Mouse (Mus musculus) left cerebral cortex, adult 2 months (tissue): ENCODE measurements around the gene Khsrp. TPM values are rescaled to one million over a fixed set of nuclear protein-coding genes. Genes with fewer than 3 reads are reported as not detected.

Source experiments
- DNase-seq, 2 experiments: peaks; one replicate each; pipeline ENCODE4 v3.0.0; 2021 to 2022; ENCODE audit warnings: low spot score in 2 of 2, mixed read lengths in 1 of 2; ENCODE audit errors: extremely low spot score in 1 of 2
- H3K27ac ChIP-seq: fragments of 200-600 bp; 2 replicates; pipeline ENCODE4 v1.8.1; 2022
- H3K4me3 ChIP-seq: fragments of 200-600 bp; 2 replicates; pipeline ENCODE4 v1.8.1; 2022
- CTCF ChIP-seq: fragments of 200-600 bp; IDR thresholded peaks from 2 replicates; pipeline ENCODE4 v1.8.1; 2022; ENCODE audit warnings: antibody characterized with exemption, mild to moderate bottlenecking, moderate library complexity
- intact Hi-C: fragments of 180-260 bp; cut with DNase I; formaldehyde crosslinking; loops from one replicate; pipeline ENCODE4 v1.15.1; 2025
- long read RNA-seq, 2 experiments: library from polyadenylated mRNA; stranded (forward); transcript quantifications; one replicate each; pipeline ENCODE4 v2.0.0; 2021; ENCODE audit warnings: borderline mapping rate in 2 of 2
- total RNA-seq, 2 experiments: library from RNA; stranded (reverse); gene quantifications; 2 replicates each; pipeline ENCODE4 v1.2.3; 2021

Gene Khsrp
- 100 to 1,000 TPM; 107 to 110 TPM for total RNA-seq
- long read RNA-seq, experiment 1, transcript Khsrp-201 (18 exons, 3,978 nt), result major isoform, 34 of 45 reads
- long read RNA-seq, experiment 1, partial matches to known transcripts, result 3 of 45 reads
- long read RNA-seq, experiment 1, other reads (novel, unspliced or antisense), result 8 of 45 reads
- long read RNA-seq, experiment 2, transcript Khsrp-201 (18 exons, 3,978 nt), result major isoform, 41 of 63 reads
- long read RNA-seq, experiment 2, partial matches to known transcripts, result 7 of 63 reads
- long read RNA-seq, experiment 2, other reads (novel, unspliced or antisense), result 15 of 63 reads

DNA sequence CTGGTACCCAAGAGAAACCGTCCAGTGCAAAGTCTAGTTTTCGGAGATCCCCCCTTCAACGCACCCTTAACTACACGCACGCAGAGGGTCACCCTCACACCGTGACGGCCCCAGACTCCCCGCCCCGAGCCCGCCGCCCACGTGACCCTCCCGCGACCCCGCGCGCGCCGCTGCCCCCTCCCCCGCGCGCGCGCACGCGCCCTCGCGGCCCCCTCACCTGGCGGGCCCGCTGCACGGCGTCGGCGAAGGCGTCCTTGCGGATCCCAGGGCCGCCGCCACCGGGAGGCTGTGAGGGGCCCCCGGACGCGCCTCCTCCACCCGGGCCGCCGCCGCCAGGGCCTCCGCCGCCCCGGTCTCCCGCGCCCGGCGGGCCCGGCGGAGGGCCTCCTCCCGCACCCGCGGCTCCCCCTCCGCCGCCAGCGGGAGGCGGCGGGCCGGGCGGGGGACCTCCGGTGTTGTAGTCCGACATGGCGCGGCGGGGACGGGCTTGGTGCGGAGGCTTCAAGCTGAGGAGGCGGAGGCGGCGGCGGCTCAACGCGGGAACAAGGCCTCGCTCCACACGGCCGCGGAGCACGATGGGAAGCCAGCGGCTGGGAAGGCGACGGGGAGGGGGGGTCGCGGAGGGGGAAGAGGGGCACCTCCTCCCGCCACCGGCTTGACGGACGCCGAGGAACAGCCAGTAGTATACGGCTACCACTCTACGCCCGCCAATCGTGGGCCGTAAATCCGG, at the start of gene Khsrp:
TSS of gene Khsrp (minus strand) at position 592 of the 730 bp plus-strand sequence.
- peak within 1 kb of the TSS; percentile 89 for H3K27ac ChIP-seq
- intact Hi-C loops, result loop anchor here (1.0 kb wide), 1 partner anchor 20 kb away; the partner anchor contains the start of genes Gm17949 and Gtf2f1
- DNase-seq, result peak; percentile 46 to 55
- peak within 1 kb of the TSS; percentile 63 for H3K4me3 ChIP-seq
- no peak for TF ChIP-seq CTCF

DNA sequence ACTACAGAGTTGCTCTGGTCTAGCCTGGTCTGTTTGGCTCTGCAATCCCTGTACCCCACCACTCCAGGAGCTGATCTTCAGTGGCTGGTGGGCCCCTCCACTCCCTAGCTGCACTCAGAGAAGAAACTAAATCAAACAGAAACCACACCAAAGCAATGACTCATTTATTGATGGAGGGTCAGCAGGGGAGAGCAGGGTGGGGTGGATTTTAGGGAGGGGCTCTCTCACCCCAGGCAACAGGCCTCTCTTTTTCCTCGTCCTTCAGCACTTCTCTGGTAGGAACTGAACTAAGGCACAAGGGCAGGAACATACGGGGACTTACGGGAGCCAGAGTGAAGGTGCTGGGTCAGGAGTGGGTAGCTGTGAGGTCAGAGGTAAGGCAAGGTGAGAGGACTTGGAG, 48.6 kb upstream of the Khsrp start:
- no peak for DNase-seq
- intact Hi-C loops, result no loop called here
- no peak for TF ChIP-seq CTCF
- Histone ChIP-seq H3K4me3 (no peak overlapping the region), H3K27ac (no peak overlapping the region)

GRCm38 (mm10) chr17:57078336-57078735, 47.0 kb upstream of the Khsrp start, which contains the start of gene Dennd1c:
Dennd1c (minus strand) TSS chr17:57078514.
- Histone ChIP-seq H3K4me3 (no peak within 1 kb of the TSS), H3K27ac (no peak within 1 kb of the TSS)
- intact Hi-C loops, result no loop called here
- DNase-seq, result no peak
- no peak for TF ChIP-seq CTCF

GRCm38 (mm10) chr17:57076916-57077315, 45.6 kb upstream of the Khsrp start:
- no peak overlapping the region for H3K4me3 ChIP-seq
- no peak for DNase-seq
- intact Hi-C loops, result no loop called here
- no peak for TF ChIP-seq CTCF
- H3K27ac ChIP-seq, result no peak overlapping the region

DNA sequence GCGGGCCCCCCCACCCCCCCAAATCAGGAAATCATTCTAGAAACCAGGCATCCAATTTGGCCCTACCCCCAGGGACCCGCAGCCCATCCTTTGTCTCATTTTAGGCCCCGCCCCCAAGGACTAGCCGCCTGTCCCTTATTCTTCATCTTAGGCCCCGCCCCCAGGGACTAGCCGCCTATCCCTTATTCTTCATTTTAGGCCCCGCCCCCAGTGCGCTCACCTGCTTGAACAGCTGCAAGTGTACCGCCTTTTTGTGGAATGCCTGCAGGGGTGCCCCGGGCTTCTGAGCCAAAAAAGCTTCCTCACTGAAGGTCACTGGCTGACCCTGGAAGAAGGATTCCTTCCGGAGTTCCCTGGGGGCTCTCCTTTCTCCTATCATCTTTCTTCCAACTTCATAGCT, 39.4 kb upstream of the Khsrp start:
- no peak for TF ChIP-seq CTCF
- intact Hi-C loops, result no loop called here
- DNase-seq, result no peak
- Histone ChIP-seq H3K27ac (no peak overlapping the region), H3K4me3 (no peak overlapping the region)

- H3K27ac ChIP-seq, result no peak overlapping the region
- intact Hi-C loops, result no loop called here
- no peak overlapping the region for H3K4me3 ChIP-seq
- no peak for TF ChIP-seq CTCF
- DNase-seq, result no peak
Observed at GRCm38 (mm10) chr17:57070272-57070671, 39.0 kb upstream of the Khsrp start.

- no peak for TF ChIP-seq CTCF
- intact Hi-C loops, result no loop called here
- Histone ChIP-seq H3K4me3 (no peak overlapping the region), H3K27ac (no peak overlapping the region)
- DNase-seq, result no peak
Observed at GRCm38 (mm10) chr17:57066908-57067307, 35.6 kb upstream of the Khsrp start.

GRCm38 (mm10) chr17:57063031-57063430, 31.7 kb upstream of the Khsrp start:
- no peak for DNase-seq
- H3K4me3 ChIP-seq, result no peak overlapping the region
- intact Hi-C loops, result no loop called here
- no peak for TF ChIP-seq CTCF
- no peak overlapping the region for H3K27ac ChIP-seq

- DNase-seq, result no peak
- no peak for TF ChIP-seq CTCF
- H3K4me3 ChIP-seq, result no peak overlapping the region
- H3K27ac ChIP-seq, result no peak overlapping the region
- intact Hi-C loops, result no loop called here
Observed at GRCm38 (mm10) chr17:57062548-57062947, 31.2 kb upstream of the Khsrp start.

GRCm38 (mm10) chr17:57062011-57062521, 30.7 kb upstream of the Khsrp start:
- DNase-seq, result no peak
- TF ChIP-seq CTCF, result no peak
- intact Hi-C loops, result no loop called here
- no peak overlapping the region for H3K4me3 ChIP-seq
- no peak overlapping the region for H3K27ac ChIP-seq

GRCm38 (mm10) chr17:57061069-57061468, 29.7 kb upstream of the Khsrp start:
- no peak for DNase-seq
- Histone ChIP-seq H3K4me3 (peak overlapping the region; percentile 97; the same call in 1 of the 2 replicates), H3K27ac (no peak overlapping the region)
- intact Hi-C loops, result loop anchor here (2.0 kb wide), 1 partner anchor 186 kb away; no protein-coding TSS in a partner anchor
- no peak for TF ChIP-seq CTCF

- Histone ChIP-seq H3K4me3 (peak overlapping the region; percentile 97), H3K27ac (peak overlapping the region; percentile 92)
- intact Hi-C loops, result loop anchor here (1.0 to 2.0 kb wide), 3 partner anchors 27 to 186 kb away; partner anchors contain the start of gene Tubb4a
- DNase-seq, result peak; percentile 93 to 95
- peak; percentile 78 for TF ChIP-seq CTCF
Observed at GRCm38 (mm10) chr17:57060231-57060801, 29.0 kb upstream of the Khsrp start.
